Mouse (Mus musculus) R1 (cell line): ENCODE data around the gene Tifab.
"Not testable (repeated sequence)": the region's sequence is repeated elsewhere in the genome, so short reads cannot be mapped to it uniquely, and the experiment has no call there.

ENCODE experiments used
- DNase-seq: peaks from one replicate; pipeline ENCODE4 v3.0.0-alpha.2; 2018; ENCODE audit warnings: low read depth, low spot score

Gene Tifab

DNA sequence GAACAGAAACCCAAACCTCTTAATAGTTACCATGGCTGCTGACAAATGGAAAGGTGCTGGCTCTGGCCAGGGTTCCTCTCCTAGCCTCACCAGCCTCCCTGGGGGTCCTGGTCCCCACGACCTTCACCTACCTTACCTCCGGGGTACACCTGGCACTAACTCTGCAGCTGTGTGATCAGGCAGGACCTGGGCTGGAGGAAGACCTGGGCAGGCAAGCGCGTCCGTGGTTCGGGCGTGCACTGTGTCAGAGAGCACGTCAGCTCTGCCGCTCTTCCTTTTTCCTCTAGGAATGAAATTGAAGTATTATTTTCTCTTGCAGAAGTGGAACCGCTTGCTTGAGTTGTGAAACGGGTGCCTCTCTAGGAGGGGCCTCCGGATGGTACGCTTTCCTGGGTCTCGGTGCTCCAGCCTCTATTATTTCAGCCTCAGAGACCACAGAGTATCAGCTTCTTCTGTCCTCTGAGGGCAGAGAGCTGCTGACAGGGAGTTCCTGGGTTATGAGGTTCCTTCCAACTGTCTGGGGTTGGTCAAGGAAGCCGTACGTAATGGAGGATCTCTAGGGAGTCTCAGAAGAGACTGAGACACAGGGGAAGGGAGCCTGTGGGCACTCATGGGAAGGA is at the start of gene Tifab:
Gene Tifab (minus strand): TSS at position 470 of the 620 bp plus-strand sequence.
- no peak for DNase-seq

DNA sequence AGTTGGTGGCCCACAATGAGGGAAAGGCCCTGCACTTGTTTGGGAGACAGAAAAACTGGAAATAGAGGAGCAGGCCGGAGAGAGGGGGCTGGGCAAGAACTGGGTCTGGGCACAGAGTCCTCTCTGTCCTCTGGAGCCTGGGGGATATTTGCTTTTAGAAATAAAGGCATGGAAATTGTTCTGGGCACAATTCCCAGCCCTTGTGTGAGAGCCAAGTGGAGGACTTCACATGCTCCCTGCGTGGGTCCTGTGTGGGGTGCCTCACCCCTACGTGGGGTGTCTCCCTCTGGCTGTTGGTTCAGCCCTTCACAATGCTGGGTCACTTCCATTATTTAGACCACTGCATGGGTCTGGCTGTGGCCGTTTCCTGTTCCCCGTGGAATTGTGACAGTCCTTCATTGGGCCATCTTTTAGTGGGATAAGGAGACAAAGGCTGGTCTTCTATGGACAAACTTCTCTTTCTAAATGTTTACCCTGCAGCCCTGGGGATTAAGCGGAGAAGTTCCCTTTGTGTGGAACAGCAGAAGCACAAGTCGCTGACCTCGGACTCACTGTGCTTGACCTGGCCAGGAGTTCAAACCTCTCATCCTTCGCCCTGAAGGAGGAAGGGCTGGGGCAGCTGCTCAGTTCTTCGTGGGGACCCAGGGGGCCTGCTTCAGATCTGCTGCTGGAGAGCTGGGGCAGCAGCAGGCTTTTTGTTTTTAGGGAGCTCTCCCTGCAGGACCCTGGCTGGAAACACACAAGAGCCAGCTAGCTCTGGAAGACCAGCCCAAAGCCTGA is 47.7 kb upstream of the Tifab start:
- no peak for DNase-seq

DNA sequence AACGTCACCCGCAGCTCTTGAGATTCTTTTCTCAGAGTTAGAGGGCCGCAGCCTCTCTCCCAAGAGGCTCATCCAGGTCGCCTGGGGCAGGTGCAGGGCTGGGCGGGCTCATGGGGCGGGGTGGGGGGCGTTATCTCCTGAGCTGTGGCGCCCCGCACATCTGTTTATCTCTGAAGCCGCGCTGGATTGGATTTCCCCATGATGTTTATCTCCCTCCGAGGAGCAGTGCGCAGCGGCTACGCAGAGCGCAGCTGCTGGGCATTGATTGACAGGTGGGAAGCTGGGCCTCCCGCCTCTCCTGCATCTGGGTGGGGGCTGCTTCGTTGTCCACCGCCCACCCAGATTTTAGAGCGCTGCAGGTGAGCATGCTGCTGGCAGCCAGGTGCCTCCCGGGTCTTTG is 44.9 kb upstream of the Tifab start:
- peak; percentile 17 for DNase-seq

DNA sequence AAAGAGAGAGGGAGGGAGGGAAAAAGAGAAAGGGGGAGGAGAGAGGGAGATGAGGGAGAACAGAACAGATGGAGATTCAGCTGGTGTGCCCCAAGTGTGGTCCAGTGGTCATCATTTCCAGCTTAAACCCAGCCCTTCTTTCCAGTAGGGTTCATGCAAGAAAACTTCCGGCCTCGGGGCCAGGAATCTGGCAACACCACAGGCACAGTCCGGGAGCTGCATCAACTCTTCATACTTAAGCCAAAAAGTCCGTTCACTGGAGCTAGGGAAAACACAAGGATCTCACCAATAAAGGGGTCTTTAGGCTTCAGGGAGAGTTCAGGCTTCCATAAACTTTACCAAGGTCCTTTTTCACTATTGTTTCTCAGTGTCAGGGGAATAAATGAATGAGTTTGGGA is 44.2 kb upstream of the Tifab start:
- DNase-seq: no peak

DNA sequence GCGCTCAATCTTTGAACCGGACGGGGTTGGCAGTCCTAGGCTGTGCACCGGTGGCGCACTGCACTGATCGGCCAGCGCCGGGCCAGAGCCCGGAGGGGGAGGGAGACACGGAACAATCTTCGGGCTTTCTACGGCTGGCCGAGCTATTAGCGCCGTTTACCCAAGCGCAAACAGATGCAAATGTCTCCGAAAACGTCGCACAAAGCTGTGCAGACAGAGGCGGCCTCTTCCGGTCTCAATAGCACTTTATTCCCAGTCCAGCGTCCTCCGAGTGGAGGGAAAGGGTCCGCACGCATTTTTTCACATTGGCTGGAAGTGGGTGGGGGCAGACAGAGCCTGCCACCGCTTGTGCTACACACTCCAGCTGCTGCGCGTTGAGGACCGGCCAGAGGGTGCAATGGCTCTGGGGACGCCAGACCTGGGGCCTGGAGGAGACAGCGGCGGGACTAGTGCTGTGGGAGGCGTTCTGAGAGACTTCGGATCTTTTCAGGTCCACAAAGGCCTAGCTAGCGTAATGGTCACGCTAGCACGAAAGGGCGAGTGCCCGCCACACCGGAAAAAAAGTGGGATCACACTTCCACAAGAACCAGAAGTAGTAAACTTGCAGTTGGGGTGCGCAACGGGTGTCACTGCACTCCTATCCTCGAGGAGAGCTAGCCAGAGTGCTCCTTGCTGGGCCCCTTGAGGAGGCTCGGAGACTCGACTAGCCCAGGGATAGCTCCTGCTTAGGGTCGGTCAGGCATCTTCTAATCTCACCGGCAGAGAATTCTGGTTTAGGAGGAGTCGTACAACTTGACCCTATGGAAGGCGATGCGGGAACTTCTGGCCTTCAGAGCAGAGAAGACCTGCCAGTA is 43.5 kb upstream of the Tifab start:
- peak; percentile 69 for DNase-seq

DNA sequence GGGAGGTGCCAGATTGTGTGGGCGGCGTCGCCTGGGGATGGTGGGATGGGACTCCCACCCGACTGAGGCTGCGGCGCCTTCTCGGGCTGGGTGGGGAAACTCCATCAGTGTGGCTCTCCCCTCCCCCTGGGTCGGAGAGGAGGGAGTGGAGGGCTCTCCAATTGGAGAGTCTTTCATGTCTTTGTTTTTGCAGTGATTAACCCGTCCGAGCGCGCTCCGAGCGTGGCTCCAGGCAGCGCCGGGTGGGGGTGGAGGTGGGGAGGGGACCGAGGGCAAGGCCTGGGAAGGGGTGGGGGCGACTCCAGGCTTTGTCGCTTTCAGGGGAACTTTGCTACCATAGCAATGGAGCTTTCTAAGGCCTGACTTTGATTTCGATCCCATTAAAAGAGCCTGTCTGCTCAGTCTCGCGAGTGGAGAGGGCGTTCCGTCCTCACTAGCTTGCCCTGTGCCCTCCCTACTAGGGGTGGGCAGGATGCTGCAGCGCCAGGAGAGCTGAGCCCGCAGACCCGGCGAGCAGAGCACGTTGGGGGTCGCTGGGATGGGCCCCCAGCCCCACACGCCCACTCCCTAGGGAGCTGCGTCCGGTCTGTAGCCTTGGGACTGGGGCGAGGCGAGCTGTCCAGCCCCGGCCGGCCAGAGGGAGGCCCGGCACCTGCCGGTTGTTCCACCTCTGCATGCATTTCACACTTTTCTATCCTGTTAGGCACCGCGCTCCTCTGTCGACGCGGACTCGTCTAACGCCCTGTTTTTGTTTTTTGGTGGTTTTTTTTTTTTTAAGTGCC is 42.6 kb upstream of the Tifab start:
- DNase-seq: peak; percentile 81

DNA sequence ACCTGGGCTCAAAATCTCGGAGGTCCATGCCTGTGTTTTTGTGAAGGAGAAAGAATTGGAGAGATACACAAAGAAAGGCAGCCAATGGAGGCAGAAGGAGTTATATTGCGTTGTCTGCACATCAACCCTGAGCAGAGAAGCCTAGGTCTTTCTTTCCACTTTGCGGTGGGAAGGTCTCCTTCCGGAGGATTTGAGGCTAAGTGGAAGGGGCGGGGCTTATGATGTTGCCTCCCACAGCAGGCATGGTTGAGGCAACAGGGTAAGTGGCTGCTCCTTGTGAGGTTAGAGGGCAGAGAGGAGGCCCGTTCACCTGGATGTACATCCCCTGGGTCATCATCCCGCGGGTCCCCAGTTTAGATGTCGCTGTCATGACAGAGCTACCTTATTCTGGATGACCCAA is 40.6 kb upstream of the Tifab start:
- DNase-seq: peak; percentile 63

DNA sequence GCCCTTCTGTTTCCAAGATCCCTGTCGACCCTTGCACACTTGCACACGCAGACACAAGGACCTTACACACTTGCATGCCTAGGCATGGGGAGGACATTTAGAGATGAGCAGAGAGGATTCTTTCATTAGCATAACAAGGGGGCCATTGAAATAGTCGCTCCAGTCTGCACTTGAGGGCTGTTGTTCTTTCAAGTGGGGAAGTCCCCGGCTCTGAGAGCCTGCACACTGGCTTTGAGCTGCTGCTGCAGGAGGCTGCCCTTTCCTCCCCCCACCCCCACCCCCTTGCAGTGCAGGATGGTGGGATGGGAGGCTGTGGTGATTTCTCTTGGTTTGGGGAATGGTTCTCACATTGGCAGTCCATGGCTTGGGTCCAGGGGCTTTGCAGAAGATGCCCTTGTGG is 37.4 kb upstream of the Tifab start:
- peak; percentile 48 for DNase-seq

DNA sequence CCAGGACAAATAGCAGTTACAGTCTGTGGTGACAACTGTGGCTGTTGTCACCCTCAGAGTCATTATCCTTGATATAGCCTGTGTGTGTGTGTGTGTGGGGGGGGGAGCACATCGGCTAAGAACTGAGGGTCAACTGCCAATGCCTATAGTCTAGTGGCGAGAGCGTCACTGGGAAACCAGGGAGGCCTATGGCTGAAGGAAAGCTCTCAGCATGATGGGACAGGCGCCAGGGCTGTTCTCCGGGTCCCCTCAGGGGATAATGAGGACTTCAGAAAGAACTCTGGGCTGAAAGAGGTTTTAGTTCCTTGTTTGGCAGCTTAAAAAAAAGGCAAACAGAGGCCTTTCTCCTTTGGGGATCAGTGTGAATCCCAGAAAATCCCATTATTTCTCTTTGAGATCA is 35.9 kb upstream of the Tifab start:
- no peak for DNase-seq

DNA sequence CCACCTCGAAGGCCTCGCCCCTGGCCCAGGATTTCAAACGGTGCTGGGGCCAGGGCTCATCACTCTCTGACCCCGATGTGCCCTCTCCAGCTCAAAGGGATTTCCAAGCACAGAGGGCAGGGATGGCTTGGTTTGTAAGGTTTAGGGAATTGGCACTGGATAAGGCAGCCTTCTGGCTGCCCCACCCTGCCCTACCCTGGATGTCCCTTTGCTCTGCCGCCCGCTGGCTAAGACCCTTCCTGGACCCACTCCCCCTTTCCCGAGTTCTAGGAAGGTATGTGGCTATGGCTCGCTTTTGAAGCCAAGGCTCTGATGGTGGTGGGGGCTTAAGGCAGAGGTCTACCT is 30.4 kb upstream of the Tifab start:
- no peak for DNase-seq

DNA sequence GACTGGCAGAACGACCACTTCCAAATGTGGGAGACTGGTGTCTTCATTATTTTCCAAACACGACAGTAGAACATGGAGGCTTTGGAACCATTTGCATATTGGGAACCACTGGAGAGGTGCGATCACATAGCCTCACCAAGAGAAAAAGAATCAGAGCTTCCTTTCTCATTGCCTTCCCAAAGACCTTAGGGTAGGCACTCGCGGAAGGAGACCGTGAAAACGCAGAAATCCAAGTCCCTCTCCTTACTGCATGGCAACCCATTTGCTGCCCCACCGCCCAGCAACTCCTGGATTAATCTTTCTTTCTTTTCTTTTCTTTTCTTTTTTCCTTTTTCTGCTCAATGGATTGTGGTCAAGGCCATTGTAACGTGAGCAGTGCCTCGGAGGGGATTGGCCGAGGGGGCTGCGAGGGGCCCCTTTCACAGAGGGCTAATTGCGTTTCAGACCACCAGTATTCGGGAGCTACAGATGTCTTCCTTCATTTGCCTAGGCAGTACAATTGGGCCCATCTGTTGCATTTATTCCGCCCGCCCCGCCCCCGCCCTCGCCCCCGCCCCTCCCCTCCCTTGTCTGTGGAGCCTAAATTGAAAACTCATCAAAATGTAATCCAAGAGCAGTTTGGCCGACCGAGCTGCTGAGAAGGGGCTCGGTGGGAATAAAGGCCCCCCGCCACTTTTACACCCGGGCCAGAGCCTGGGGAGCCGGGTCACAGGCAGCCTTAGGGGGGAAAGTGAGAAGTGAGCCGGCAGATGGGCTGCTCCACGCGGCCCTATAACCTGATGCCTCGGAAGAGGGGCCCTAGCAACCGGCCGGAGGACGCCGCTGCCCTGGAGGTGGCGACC is 29.8 kb upstream of the Tifab start:
- peak; percentile 10 for DNase-seq

DNA sequence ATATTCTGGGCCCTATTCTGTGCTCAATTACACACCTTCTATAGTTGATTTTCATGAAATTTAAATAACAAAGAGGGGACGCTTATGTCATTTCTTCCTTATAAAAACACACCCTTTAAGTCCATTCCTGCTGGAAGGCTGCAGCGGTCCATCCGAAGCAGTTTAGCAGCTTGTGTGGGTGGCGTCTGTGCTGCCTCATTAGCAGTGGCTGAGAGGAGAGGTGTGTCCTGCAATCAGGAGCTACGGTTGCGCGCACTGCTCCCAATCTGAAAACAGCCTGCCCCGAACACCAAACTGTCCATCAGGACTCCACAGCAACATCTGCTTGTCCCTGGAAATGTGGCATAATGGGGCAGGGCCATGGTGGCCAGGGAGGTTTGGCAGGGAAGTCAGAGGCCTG is 20.8 kb upstream of the Tifab start:
- peak; percentile 18 for DNase-seq

DNA sequence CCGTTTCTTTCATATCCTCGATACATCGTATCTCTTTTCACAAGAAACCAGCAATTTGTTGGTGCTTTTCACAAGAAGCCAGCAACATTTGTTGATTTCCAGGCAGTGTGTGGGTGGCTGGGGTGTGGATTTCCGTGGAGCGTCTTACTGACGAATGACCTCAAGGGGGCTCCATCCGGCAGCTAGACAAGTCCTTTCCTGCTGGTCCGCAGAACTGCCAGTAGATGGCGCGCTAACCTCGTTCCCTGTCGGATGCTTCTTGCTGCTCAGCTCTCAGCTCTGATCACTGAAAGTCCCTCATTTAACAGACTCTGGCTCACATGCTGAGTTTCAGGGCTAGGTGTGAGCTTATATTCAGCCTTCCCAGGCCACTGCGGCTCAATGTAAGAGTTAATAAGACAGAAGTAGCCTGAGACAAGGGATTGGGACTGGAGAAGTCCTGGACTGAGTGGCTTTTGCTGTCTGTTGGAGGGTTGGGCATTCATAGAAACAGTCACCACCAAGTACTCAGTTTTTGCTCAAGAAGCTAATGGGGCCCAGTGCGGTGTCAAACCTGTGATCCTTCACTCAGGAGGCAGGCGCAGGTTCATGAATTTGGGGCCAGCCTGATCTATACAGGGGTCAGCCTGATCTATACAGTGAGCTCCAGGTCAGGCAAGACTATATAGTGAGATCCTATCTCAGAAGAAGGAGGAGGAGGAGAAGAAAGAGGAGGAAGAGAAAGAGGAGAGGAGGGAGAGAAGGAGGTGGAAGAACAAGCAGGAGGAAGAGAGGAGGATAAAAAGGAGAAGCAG is 19.0 kb upstream of the Tifab start:
- peak; percentile 95 for DNase-seq

DNA sequence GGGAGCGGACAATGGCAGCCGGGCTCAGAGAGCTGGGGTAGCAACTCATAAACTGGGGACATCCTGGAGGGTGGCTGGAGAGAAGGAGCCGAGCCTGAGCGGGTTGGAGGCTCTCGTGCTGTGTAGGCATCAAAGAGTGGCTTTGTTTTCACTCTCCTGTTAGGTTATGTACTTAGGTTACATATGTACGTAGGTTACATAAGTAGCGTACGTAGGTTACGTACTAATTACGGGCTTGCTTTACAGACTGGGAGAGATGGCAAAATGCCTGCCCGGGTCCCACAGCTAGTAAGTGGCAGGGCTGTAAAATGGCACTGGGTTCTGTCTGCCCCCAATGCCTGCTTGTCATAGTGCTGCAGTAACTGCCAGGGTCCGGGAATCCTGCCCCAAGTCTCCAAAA is 18.3 kb upstream of the Tifab start:
- peak; percentile 36 for DNase-seq

DNA sequence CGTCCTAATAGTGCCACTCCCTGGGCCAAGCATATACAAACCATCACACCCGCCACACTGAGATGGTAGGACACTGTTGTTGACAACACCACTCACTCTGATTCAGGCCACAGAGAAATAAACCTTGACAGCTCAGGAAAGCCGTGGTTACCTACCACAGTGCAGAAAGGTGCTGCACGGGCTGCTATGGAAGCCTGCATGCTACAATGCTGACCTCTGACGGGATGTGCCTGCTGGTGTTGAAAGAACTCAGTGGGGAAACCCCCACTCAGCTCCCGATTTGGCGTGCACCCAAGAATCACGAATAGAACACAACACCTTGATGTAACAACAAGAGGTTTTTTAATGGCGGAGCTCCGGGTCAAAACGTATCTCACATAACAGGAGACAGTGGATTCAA is 17.1 kb upstream of the Tifab start:
- not testable (repeated sequence) for DNase-seq

DNA sequence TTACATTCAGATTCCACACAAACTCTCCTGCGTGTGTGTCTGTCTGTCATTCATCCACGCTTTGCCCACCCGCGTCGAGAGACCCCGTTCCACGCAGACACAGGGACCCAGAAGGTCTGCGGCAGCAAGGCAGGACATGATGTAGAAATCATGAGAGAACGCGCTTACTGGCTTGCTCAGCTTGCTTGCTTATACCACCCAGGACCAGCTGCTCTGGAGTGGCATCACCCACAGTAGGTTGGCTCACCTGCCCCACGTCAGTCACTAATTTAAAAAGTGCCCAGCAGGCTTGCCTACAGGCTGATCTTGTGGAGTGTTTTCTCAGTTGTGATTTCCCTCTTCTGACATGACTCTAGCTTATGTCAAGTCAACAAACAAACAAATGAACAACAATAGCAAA is 15.5 kb upstream of the Tifab start:
- DNase-seq: peak; percentile 51

DNA sequence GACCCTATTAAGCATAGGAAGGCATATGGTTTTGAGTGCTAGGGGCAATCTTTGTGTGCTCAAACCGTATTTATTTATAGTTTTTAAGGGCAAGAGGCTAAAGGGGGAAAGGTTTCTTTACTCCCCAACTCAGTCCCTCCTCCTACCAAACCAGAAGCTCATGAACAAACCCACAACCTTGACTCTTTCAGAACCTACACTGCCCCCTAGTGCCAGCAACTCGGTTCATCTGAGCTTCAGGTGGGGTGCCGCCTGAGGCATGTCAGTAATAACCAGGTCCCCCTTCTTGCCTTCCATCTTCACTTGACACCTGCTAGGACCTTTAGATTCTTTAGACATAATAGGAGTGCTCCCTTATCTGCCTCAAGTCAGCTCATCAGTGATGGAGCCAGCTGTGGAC is 12.5 kb upstream of the Tifab start:
- DNase-seq: peak; percentile 37

DNA sequence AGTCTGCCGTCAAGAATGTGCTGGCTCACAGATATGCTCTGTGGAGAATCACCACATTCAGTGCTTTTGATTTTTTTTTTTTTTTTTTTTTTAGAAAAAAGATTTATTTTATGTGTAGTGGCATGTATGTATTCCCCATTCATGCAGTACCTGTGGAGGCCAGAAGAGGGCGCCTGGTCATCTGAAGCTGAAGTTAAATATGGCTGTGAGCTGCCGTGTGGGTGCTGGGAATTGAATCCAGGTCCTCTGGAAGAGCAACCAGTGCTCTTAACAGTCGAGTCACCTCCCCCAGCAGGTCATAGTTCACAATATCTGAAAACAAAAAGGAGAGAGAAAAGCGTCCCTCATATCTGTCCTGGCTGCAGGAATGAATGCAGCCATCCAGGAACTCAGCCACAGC is 11.0 kb upstream of the Tifab start:
- peak; percentile 58 for DNase-seq

DNA sequence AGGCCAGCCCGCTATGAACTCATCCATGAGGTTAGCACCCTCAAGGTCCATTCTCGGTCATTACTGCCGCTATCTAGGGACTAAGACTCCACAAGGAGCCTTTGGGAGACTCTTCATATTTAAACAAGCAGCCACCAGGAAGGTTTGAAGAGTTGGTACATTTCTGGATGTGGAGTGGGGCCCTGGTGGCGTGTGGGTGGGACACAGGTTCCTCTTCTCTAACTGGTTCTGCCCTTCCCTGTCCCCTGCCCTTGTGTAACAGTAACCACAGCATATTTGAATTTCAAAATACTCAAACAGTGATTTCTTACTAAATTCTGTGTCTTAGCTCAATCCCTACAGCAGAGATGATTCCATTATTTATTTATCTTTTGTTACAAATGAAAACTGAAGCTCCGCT is 5.0 kb upstream of the Tifab start:
- DNase-seq: no peak

DNA sequence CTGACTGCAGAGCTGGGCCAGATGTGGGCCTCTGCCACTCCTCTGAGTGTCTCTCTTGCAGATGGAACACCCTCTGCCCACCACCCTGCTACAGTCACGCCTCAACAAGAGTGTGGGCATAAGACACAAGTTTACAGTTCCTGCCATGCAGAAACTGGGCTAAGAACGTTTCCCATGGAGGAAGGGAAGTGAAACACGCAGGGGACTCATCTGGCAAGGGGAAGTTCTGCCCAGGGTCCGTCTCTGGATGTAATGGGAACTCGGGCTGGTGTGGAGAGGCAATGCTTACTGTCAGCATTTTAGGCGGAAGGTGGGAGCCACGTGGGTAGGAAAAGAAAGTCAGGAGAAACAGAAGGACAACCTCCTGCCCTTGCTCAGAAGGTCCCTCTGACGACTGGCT is 2.7 kb upstream of the Tifab start:
- no peak for DNase-seq
